Mouse (Mus musculus) left cerebral cortex, adult 11 months (tissue): ENCODE data around the gene 2610318N02Rik.
A peak's percentile ranks its signal among the peaks of the same experiment; 100 is the strongest.

Experiments used
- DNase-seq: peaks from one replicate; pipeline ENCODE4 v3.0.0; 2022; ENCODE audit warnings: low spot score

The 2610318N02Rik gene

GRCm38 (mm10) chr16:17110771-17111743 is 13.9 kb downstream of the 2610318N02Rik start, which contains the start of gene Ppil2:
Gene Ppil2, minus strand, starts transcription at chr16:17111257.
- peak; percentile 67 for DNase-seq

- no peak for DNase-seq
These were observed 20.4 kb downstream of the 2610318N02Rik start for GRCm38 (mm10) chr16:17104600-17104999.

DNA sequence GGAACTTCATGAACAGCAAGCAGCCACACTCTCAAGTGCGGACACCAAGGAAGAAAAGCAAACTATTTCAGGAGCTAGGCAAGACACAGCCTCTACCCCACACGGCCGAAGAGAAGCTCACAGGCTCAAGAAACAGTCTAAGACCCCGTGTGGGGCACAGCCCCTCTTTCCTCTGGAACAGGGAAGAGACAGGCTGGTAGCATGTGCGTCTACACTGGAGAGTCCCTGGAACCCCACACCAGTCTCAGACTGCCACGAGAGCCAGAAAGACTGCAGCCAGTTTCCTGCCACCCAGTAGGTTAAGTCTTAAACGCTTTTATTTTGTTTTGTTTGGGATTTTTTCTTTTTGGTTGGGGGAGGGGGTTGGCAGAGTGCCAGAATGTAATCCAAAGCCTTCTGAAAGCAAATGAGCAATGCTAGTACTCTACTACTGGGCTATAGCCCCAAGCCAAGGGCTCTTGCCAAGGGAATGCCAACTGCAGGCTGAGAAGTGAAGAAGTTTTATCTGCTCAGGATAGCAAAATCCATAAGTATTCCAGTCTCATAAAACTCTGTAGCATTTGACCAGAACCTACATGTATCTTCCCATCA is 22.2 kb downstream of the 2610318N02Rik start:
- no peak for DNase-seq

DNA sequence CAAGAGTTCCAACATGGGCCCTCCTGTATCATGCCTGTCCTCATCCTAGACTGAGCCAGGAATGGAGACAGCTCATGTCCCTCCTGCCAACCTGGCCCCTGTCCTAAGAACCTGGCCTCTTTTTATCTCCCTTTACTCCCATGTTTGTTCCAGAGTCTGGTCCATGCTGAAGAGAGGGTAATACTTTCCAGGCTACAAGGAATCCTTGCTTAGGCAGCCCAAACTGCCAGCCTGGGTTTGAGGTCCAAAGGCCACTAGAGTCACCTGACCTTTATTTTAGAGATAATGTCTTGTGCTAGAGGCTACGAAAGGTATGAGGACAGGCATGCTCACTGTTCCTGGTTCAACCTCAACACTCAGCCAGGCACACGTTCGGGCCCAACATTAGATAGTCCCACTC is 28.0 kb downstream of the 2610318N02Rik start:
- no peak for DNase-seq

- no peak for DNase-seq
These were observed 36.6 kb downstream of the 2610318N02Rik start for GRCm38 (mm10) chr16:17088346-17088745.

DNA sequence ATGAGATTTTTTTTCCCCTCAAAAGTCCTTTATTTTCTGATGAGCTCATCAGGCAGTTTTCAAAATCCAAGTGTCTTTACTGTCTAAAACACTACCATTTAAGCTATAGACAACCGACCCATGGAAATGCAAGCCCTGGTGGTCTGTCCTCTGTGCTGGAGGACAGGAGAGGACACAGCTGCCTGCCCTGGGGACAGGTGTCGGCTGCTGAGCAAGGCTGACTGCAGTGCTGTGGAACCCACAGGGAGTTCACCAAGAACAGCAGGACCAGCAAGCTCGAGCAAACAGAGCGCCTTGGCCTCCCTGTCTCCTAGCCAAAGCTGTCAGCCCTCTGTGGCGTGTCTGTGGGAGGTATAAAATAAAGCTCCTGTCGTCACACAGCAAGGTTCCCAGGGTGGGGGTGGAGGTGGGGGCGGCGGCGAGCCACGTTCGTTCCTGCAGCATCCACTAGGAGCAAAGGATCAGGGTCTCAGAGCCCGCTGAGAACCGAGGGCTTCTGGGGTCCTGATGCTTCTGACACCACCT is 38.2 kb downstream of the 2610318N02Rik start:
- DNase-seq = no peak

- no peak for DNase-seq
These were observed 38.7 kb downstream of the 2610318N02Rik start for GRCm38 (mm10) chr16:17086241-17086640.

DNA sequence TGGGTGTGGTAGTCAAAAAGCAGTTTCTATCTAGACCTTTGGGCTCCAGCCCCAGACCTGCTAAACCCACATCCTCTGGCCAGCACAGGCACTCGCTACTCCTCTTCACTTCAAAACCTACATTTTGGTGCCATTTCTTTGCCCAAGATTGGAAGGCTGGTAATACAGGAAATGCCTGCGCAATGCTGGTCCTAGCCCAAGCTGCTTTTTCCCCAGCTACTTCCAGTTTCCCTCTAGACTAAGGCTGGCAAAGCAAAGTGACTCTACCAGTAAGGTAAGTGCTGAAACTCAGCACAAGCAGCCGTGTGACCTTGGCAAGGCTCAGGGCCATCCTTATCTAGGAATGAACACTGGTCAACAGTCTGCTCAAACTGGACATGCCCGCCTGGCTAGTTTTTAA is 39.3 kb downstream of the 2610318N02Rik start:
- DNase-seq = no peak

- no peak for DNase-seq
These were observed 42.7 kb downstream of the 2610318N02Rik start for GRCm38 (mm10) chr16:17082121-17082792.

GRCm38 (mm10) chr16:17078101-17078500 is 46.9 kb downstream of the 2610318N02Rik start:
- no peak for DNase-seq

DNA sequence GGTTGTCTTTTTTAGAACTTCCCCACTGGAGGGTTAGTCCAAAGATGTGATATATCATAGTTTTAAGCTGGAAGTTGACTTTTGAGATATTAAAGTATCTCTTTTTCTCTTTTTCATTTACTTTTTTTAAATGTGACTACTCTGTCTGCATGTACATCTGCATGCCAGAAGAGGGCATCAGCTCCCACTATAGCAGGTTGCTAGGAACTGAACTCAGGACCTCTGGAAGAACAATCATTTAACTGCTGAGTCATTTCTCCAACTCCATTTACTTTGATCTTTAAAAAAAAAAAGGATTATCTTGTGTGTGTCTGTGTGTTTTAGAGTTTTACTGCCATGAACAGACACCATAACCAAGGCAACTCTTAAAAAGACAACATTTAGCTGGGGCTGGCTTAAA is 48.1 kb downstream of the 2610318N02Rik start:
- DNase-seq = no peak

GRCm38 (mm10) chr16:17076301-17076700 is 48.7 kb downstream of the 2610318N02Rik start:
- DNase-seq = no peak

GRCm38 (mm10) chr16:17073000-17073399 is 52.0 kb downstream of the 2610318N02Rik start:
- no peak for DNase-seq

DNA sequence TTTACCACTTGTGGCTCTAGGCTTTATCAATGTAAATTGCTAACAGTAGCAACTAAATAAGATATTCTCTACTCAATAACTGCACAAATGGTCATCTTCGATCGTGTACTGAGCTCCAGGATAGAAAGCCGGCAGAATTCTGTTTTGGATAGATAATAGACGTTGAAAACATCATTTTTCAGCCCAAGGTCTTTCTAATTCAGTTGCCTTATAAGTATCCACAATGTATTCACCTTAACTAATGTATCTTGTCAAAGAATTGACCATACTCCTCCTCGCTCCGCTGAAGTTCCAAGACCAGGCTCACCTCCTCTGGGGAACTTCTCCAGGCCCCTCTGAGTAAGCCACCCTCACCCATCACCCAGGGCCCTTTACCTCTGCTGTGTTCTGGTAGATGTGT is 54.3 kb downstream of the 2610318N02Rik start:
- no peak for DNase-seq

- peak; percentile 61 for DNase-seq
These were observed 55.2 kb downstream of the 2610318N02Rik start, which contains the start of gene Ypel1 for GRCm38 (mm10) chr16:17069511-17070443. Gene Ypel1, plus strand, starts transcription at chr16:17069696.

GRCm38 (mm10) chr16:17067552-17067951 is 57.4 kb downstream of the 2610318N02Rik start:
- DNase-seq = no peak
